Mouse (Mus musculus) intestine, postnatal 0 days (tissue): ENCODE results near the gene Akap8l. TPM values are rescaled to one million over a fixed set of nuclear protein-coding genes. Genes with fewer than 3 reads are reported as not detected.

Source experiments
- ATAC-seq: fragments of 200-750 bp; cut with Nextera tagmentation; 2 replicates; pipeline ENCODE4 v1.8.0; 2017; ENCODE audit warnings: mild to moderate bottlenecking, moderate TSS enrichment, moderate library complexity
- H3K27ac ChIP-seq: fragments of 300-500 bp; sonication (generic); 2 replicates; pipeline ENCODE4 v1.5.1; 2014; ENCODE audit warnings: mild to moderate bottlenecking, low read depth, low read length, moderate library complexity
- H3K27me3 ChIP-seq: fragments of 300-500 bp; sonication (generic); replicated peaks from 2 replicates; pipeline ENCODE4 v1.6.1; 2014; ENCODE audit warnings: low read length, mixed read lengths; ENCODE audit not compliant: control insufficient read depth, insufficient read depth
- H3K36me3 ChIP-seq: fragments of 300-500 bp; sonication (generic); 2 replicates; pipeline ENCODE4 v1.6.1; 2014; ENCODE audit warnings: mild to moderate bottlenecking, moderate library complexity; ENCODE audit not compliant: control insufficient read depth, insufficient read depth
- H3K4me1 ChIP-seq: fragments of 300-500 bp; sonication (generic); replicated peaks from 2 replicates; pipeline ENCODE4 v1.6.1; 2014; ENCODE audit warnings: antibody characterized with exemption, low read length, mixed read lengths; ENCODE audit not compliant: control insufficient read depth, insufficient read depth
- H3K4me2 ChIP-seq: fragments of 300-500 bp; sonication (generic); replicated peaks from 2 replicates; pipeline ENCODE4 v1.6.1; 2014; ENCODE audit warnings: low read depth, mild to moderate bottlenecking, moderate library complexity
- H3K4me3 ChIP-seq: fragments of 300-500 bp; sonication (generic); 2 replicates; pipeline ENCODE4 v1.5.1; 2014; ENCODE audit warnings: low read depth, low read length
- H3K9ac ChIP-seq: fragments of 300-500 bp; sonication (generic); 2 replicates; pipeline ENCODE4 v1.6.1; 2014; ENCODE audit warnings: mild to moderate bottlenecking, low read depth, low read length
- H3K9me3 ChIP-seq: fragments of 300-500 bp; sonication (generic); 2 replicates; pipeline ENCODE4 v1.6.1; 2016; ENCODE audit warnings: mixed run types; ENCODE audit not compliant: control insufficient read depth
- CTCF ChIP-seq: sonication (generic); IDR thresholded peaks from 2 replicates; pipeline ENCODE4 v1.5.1; 2016; ENCODE audit warnings: low read depth, mild to moderate bottlenecking, control low read depth, antibody characterized with exemption, moderate library complexity
- WGBS: fragments of 180-500 bp; shearing (Covaris S2); extraction: QIAGEN DNeasy Blood & Tissue Kit; methylation state at CpG from one replicate; pipeline ENCODE4 v1.1.7; 2014; 5-methylcytosine and 5-hydroxymethylcytosine counted together
- polyA plus RNA-seq: library from polyadenylated mRNA; unstranded; fragments of >200 nt; fragmentation: Nextera tagmentation; extraction: Ambion mirVana; gene quantifications from 2 replicates; pipeline ENCODE4 v1.2.1, GENCODE M21; 2015

Gene Akap8l
- polyA plus RNA-seq, 1 experiment from 2014 or later, result 21.6 TPM

DNA sequence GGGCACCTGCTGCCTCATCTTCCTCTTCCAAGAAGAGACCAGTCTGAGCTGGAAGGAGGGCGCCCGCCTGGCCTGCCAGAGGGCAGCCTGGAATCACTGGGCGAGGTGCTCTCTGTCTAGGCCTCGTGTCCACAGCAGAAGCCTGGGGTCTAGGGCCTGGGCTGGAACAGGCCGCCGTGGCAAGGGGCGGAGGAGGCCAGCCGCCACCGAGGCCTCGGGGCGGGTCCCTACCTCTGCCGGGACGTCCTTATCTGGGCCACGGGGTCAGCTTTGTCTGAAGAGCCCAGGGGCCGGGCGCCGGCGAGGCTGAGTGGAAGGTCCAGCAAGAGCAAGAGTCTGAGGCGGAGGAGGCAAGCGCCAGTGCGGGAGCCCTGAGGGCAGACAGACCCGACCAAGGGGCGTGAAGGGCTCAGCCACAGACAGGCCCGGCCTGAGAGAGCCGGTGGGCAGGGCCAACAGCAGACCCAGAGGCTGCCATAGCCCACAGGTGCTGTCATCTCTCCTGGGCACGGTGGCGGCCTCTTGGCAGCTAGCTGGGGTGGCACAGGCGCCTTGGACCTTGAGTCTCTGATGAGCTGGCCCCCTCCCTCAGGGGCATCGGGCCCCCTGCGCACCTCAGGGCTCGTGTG is 16.6 kb downstream of the Akap8l start:
- no peak overlapping the region for H3K4me2 ChIP-seq
- peak; percentile 12; the same call in 1 of the 2 replicates for ATAC-seq
- no peaks in the 10 kb centered on the region for H3K9me3 ChIP-seq
- no peak overlapping the region for H3K9ac ChIP-seq
- no peak overlapping the region for H3K4me3 ChIP-seq
- 74% methylated on average over 31 of the region's 31 CpGs for WGBS
- no peaks in the 10 kb centered on the region for H3K4me1 ChIP-seq
- peaks cover 71% of the 10 kb centered on the region for H3K36me3 ChIP-seq
- no peak for TF ChIP-seq CTCF
- H3K27ac ChIP-seq, result no peak overlapping the region
- H3K27me3 ChIP-seq, result no peaks in the 10 kb centered on the region

DNA sequence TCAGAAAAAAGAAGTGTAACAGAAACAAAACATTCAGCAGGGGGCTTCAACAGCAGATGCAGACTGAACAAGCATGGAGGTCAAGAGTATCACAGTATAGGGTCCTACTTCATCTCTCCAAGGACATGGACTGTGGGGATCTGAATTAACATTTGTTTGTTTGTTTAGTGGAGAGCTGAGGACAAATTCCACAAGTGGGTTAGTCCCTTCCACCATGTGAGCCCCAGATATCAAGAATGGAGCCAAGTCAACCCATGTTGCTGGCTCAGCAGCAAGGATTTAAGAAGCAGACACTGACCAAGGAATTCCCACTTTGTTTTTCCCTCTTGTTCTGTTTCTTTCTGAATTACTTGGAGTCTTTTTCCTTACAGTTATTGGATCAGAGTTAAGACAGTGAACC is 22.9 kb downstream of the Akap8l start:
- H3K4me2 ChIP-seq, result no peak overlapping the region
- H3K27me3 ChIP-seq, result no peaks in the 10 kb centered on the region
- H3K27ac ChIP-seq, result no peak overlapping the region
- ATAC-seq, result no peak
- H3K36me3 ChIP-seq, result peaks cover 23% of the 10 kb centered on the region
- TF ChIP-seq CTCF, result no peak
- H3K4me3 ChIP-seq, result no peak overlapping the region
- H3K4me1 ChIP-seq, result no peaks in the 10 kb centered on the region
- no peak overlapping the region for H3K9ac ChIP-seq
- H3K9me3 ChIP-seq, result no peaks in the 10 kb centered on the region

DNA sequence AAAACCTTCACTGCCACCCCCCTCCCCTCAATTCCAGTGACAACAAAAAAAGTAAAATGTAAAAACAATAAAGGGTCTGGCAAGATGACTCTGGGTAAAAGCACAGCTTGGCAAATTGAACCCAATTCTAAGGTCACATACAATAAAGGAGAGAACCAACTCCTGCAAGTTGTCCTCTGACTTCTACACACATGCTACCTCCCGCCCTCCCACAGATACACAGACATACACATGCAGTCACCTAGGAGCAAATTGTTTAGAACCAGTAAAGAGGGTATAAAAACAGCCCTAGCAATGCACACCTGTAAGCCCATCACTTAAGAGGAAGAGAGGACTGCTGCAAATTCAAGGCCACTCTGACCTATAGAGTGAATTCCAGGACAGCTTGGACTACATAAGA is 27.6 kb downstream of the Akap8l start:
- Histone ChIP-seq H3K4me3 (no peak overlapping the region), H3K27me3 (no peaks in the 10 kb centered on the region), H3K4me1 (no peaks in the 10 kb centered on the region), H3K9me3 (no peaks in the 10 kb centered on the region), H3K27ac (no peak overlapping the region), H3K4me2 (no peak overlapping the region), H3K9ac (no peak overlapping the region), H3K36me3 (peaks cover 7% of the 10 kb centered on the region; the same call in 1 of the 2 replicates)
- no peak for TF ChIP-seq CTCF
- WGBS, result 87% methylated on average over 1 of the region's 1 CpGs
- no peak for ATAC-seq

DNA sequence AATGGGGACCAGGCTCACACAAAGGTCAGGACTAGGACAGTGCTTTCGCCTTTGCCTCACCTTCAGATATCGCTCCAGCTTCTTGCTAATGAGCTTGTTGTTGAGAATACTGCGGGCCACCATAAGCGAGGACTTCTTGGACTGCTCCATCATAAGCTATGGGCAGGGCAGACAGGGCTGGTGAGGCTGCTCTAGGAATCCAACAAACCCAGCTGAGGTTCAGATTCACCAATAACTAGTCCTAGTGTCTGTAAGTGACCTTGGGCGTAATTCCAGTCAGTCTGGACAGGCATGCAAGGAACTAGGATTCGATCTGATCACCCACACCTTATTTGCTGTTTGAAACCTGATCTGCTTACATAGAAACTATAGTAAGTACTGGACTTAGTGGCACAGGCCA is 28.6 kb downstream of the Akap8l start:
- no peak for ATAC-seq
- WGBS, result 9% methylated on average over 6 of the region's 6 CpGs

DNA sequence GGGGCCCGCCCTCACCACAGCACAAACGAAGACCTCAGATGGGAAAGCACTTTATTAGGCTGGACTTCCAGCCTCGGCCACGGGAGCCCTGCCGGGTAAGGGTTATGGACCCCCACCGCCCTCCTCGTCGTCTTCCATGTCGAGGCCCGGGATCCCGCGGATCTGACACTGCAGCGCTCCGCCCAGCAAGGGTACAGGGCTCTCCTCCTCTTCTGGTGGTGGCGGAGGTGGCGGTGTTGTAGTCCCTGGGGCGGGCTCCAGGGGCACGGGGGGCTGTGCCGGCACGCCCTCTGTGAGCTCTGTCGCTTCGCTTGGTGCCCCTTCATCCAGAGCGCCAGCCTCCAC is 29.0 kb downstream of the Akap8l start:
- peak overlapping the region; percentile 85 for H3K4me2 ChIP-seq
- TF ChIP-seq CTCF, result peak; percentile 39
- no peaks in the 10 kb centered on the region for H3K9me3 ChIP-seq
- H3K27ac ChIP-seq, result peak overlapping the region; percentile 76
- peak overlapping the region; percentile 81 for H3K9ac ChIP-seq
- peak overlapping the region; percentile 93 for H3K4me3 ChIP-seq
- H3K36me3 ChIP-seq, result peaks cover 22% of the 10 kb centered on the region
- under 1% methylated on average over 23 of the region's 23 CpGs for WGBS
- H3K27me3 ChIP-seq, result no peaks in the 10 kb centered on the region
- peak; percentile 63 for ATAC-seq
- H3K4me1 ChIP-seq, result no peaks in the 10 kb centered on the region

More for the DNA sequence above, 28.6 kb downstream of the Akap8l start:
- H3K27me3 ChIP-seq, result no peaks in the 10 kb centered on the region
- TF ChIP-seq CTCF, result no peak
- H3K4me2 ChIP-seq, result peak overlapping the region; percentile 85
- no peaks in the 10 kb centered on the region for H3K9me3 ChIP-seq
- peak overlapping the region; percentile 93 for H3K4me3 ChIP-seq
- peak overlapping the region; percentile 81 for H3K9ac ChIP-seq
- H3K4me1 ChIP-seq, result no peaks in the 10 kb centered on the region
- peaks cover 17% of the 10 kb centered on the region for H3K36me3 ChIP-seq
- peak overlapping the region; percentile 76 for H3K27ac ChIP-seq

DNA sequence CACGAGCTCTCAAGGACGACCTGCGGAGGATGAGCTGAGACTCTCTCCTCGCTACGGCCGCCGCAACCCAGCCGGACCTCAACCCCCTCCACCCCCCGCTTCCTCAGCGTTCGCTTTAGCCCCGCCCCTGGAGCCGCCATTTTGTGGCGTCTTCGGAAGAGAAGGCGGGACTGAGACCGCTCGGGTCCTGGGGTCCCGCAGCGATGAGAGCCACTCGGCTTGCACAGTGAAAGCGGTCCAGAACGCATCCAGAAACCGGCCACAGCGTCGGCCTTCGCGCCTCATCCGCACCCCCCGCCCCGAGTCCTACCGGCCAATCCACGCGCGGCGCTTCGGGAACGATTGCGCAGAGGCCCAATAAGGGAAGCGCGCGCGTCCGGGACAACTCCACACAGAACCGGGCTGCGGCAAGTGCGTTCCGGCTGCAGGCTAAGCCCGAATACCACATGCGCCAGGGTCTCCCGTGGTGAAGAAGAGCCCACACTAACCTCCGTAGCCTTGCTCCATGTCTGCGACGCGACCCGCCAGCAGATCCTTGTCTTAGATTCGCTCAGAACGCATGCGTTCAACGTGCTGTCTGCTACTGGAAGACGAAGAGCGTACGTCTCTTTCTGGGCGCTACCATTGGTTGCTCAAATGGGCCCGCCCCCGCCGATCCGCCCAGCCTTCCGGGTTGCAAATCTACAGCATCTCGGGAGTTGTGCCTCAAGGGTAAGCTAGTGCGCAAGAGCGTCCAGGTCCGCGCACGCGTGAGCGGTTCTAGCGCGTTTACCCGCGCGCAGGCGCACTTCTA is 29.6 kb downstream of the Akap8l start, which contains the start of gene Akap8:
Gene Akap8, minus strand, starts transcription at position 642 of the 793 bp plus-strand sequence.
- ATAC-seq, result peak; percentile 97
- Histone ChIP-seq H3K4me1 (no peaks in the 10 kb centered on the region), H3K4me3 (peak within 1 kb of the TSS; percentile 93), H3K27ac (peak within 1 kb of the TSS; percentile 93), H3K36me3 (peaks cover 23% of the 10 kb centered on the region), H3K9me3 (no peaks in the 10 kb centered on the region), H3K27me3 (no peaks in the 10 kb centered on the region), H3K4me2 (peak within 1 kb of the TSS; percentile 85), H3K9ac (peak within 1 kb of the TSS; percentile 81)
- under 1% methylated on average over 83 of the region's 83 CpGs for WGBS
- no peak; the same call in 1 of the 2 replicates for TF ChIP-seq CTCF
